Mouse (Mus musculus) bone marrow, adult 2 months (tissue): ENCODE measurements around the gene Tpcn1. TPM values are rescaled to one million over a fixed set of nuclear protein-coding genes. Genes with fewer than 3 reads are reported as not detected.

ENCODE experiments used
- H3K27ac ChIP-seq: fragments of 200-500 bp; 2 replicates; pipeline ENCODE4 v1.5.1; 2012; ENCODE audit warnings: low read depth, mild to moderate bottlenecking, control low read depth, inconsistent platforms, low read length; ENCODE audit not compliant: control insufficient read depth, poor library complexity, insufficient read depth
- H3K4me1 ChIP-seq: fragments of 200-500 bp; 2 replicates; pipeline ENCODE4 v1.6.1; 2011; ENCODE audit warnings: low read length; ENCODE audit not compliant: control insufficient read depth, insufficient read depth
- H3K4me3 ChIP-seq: fragments of 200-500 bp; replicated peaks from 2 replicates; pipeline ENCODE3; 2011; ENCODE audit warnings: mild to moderate bottlenecking, low read depth, low read length, control low read depth; ENCODE audit not compliant: control insufficient read depth
- CTCF ChIP-seq: fragments of 200-500 bp; IDR thresholded peaks from 2 replicates; pipeline ENCODE4 v1.5.1; 2011; ENCODE audit warnings: low read length, control low read depth; ENCODE audit not compliant: control insufficient read depth, insufficient read depth
- POLR2A ChIP-seq: fragments of 200-500 bp; IDR thresholded peaks from 2 replicates; pipeline ENCODE4 v1.6.1; 2011; ENCODE audit warnings: low read depth, mild to moderate bottlenecking, control low read depth, low read length, borderline replicate concordance; ENCODE audit not compliant: control insufficient read depth
- WGBS: fragments of 180-500 bp; shearing (Covaris S2); methylation state at CpG from one replicate; pipeline ENCODE4 v1.1.7; 2018; 5-methylcytosine and 5-hydroxymethylcytosine counted together
- polyA plus RNA-seq: library from polyadenylated mRNA; stranded (reverse); fragments of >200 nt; gene quantifications from 2 replicates; pipeline ENCODE4 v1.2.4, GENCODE M21; 2011; ENCODE audit warnings: low replicate concordance; ENCODE audit not compliant: missing spikeins, insufficient read depth, insufficient read length

Tpcn1 gene
- polyA plus RNA-seq, 1 experiment = 46.7 TPM

DNA sequence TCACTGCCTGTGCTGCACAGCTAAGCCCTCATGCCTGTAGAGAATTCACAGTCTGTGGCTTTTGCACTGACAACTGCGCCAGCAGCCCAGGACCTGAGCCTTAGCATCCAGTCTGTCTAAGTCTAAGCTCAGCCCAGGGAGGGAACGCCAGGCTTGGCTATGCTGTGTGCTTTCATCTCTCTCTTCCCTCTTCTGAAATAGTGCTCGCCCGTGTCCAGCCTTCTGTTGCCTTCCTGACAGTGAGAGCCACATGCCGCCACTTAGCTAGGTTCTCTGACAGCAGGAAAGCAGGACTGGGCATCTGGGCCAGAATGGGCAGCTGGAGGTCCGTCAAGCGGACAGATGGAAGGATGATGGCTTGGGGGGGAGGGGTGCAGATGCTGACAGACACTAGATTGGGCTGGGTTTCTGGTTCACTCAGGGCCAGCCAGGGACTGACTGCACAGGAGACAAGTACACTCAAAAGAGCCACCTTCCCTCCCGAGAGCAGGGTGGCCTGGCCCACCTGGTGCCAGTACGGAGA is 94.5 kb downstream of the Tpcn1 start:
- WGBS = 87% methylated on average over 9 of the region's 9 CpGs
- H3K4me3 ChIP-seq = no peak overlapping the region
- TF ChIP-seq CTCF (no peak), POLR2A (no peak)

DNA sequence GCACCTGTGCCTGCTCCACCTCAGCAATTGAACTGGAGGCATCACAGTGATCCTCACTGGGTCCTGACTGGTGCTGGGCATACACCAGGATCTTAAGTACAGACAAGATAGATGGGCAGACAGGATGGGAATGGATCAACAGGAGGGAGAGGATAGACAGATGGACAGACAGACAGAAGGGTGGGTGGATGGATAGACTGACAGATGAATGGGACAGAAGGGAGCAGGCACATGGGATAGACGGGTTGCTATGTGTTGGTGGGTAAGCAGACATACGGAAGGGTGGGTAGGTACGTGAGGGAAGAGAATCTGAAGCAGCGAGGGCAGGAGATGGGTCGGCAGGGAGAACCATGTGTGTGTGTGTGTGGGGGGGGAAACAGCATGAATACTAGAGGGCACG is 95.0 kb downstream of the Tpcn1 start:
- Histone ChIP-seq H3K4me3 (no peak overlapping the region), H3K4me1 (no peaks in the 10 kb centered on the region), H3K27ac (no peak overlapping the region)
- TF ChIP-seq POLR2A = no peak
- TF ChIP-seq CTCF = no peak
- WGBS = 86% methylated on average over 6 of the region's 6 CpGs

More for the DNA sequence above, 94.5 kb downstream of the Tpcn1 start:
- H3K27ac ChIP-seq = no peak overlapping the region
- no peaks in the 10 kb centered on the region for H3K4me1 ChIP-seq

DNA sequence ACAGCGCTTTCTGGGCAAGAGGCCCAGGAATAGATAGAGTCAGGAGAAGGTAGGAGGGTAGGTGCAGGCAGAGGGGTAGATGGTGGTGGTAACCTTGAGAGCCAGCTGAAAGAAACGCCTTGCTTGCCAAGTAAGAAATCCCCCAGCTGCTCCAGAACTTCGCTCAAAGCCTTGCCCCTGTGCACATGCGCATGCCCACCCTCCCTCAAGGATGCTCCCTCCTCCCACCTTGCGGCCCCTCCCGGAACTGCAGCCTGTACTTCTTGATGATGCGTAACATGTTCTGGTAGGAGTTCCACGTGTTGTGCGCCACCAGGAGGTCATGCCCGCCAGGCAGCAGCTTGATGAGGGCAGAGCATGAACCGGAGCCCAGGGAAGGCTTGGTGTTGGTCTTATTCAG is 96.0 kb downstream of the Tpcn1 start:
- Histone ChIP-seq H3K27ac (no peak overlapping the region), H3K4me1 (no peaks in the 10 kb centered on the region), H3K4me3 (no peak overlapping the region)
- WGBS = 84% methylated on average over 11 of the region's 11 CpGs
- TF ChIP-seq CTCF (no peak), POLR2A (no peak)

DNA sequence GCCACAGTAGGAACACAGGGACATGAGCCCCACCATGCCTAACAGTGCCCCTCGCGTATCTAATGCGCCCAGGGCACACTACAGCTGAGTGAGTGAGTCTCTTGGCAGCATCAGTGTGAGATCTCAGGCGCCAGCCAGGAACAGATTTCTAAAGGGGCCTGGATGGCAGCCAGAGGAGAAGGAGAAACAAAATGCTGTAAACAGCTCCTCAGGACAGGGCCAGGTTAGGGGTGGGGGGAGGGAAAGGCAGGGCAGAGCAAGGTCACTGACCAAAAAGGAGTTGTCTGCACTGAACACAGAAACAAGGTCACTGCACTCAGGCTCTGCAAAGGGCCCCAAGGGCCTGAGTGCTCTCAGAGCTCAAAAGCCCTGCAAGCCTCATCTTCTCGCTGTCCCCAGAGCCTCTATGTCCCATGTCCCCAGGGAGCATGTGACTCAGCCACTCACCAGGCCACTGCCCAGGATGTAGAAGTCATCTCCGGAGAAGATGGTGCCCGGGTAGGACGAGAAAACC is 97.7 kb downstream of the Tpcn1 start:
- TF ChIP-seq POLR2A (no peak), CTCF (no peak)
- no peak overlapping the region for H3K27ac ChIP-seq
- 78% methylated on average over 8 of the region's 8 CpGs for WGBS

DNA sequence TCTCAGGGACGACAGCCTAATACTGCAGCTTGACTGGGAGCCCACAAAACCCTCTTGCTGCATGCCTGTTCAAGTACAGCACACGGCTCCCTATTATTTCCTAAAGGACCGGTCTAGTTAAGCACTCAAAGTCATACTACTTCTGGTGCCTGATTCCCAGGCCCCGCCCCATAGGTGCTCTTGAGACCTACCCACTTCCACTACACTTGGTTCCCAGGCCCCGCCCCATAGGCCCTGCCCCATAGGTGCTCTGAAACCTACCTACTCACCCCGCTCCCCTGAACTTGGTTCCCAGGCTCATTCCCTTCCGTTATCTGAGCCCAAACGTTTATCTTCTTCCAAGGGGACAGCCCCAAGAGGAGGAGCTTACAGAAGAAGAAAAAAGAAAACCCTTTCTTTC is 100.6 kb downstream of the Tpcn1 start:
- 75% methylated on average over 8 of the region's 8 CpGs for WGBS
- no peaks in the 10 kb centered on the region for H3K4me1 ChIP-seq
- TF ChIP-seq POLR2A (no peak), CTCF (no peak)

More for the DNA sequence above, 97.7 kb downstream of the Tpcn1 start:
- no peaks in the 10 kb centered on the region for H3K4me1 ChIP-seq
- H3K4me3 ChIP-seq = no peak overlapping the region

More for the DNA sequence above, 100.6 kb downstream of the Tpcn1 start:
- Histone ChIP-seq H3K27ac (no peak overlapping the region), H3K4me3 (no peak overlapping the region)

Other genes with a start within 250 kb of the Tpcn1 start
- gene Lhx5, start 157.0 kb downstream of the Tpcn1 start, polyA plus RNA-seq = not detected in 2 replicates
- gene Sdsl, start 115.9 kb downstream of the Tpcn1 start, polyA plus RNA-seq = 11.6 and 13.0 TPM in 2 replicates
- gene Sds, start 112.1 kb downstream of the Tpcn1 start, polyA plus RNA-seq = 1.9 and 5.2 TPM in 2 replicates
- gene Plbd2, start 85.0 kb downstream of the Tpcn1 start, polyA plus RNA-seq = 2.3 and 9.9 TPM in 2 replicates
- gene Slc8b1, start 77.5 kb downstream of the Tpcn1 start, polyA plus RNA-seq = 18.8 and 45.1 TPM in 2 replicates
- 3.7 and 7.2 TPM in 2 replicates for gene Iqcd, start 343 bp upstream of the Tpcn1 start, polyA plus RNA-seq
- 1.9 and 3.4 TPM in 2 replicates for gene Rita1, start 23.9 kb upstream of the Tpcn1 start, polyA plus RNA-seq
- gene Ddx54, start 24.1 kb upstream of the Tpcn1 start, polyA plus RNA-seq = 17.2 and 32.0 TPM in 2 replicates
- not detected in 2 replicates for gene Cfap73, start 45.6 kb upstream of the Tpcn1 start, polyA plus RNA-seq
- 1.6 and 4.6 TPM in 2 replicates for gene Rasal1, start 60.1 kb upstream of the Tpcn1 start, polyA plus RNA-seq
- gene Dtx1, start 123.3 kb upstream of the Tpcn1 start, polyA plus RNA-seq = 2.7 and 3.6 TPM in 2 replicates
- gene Oas2, start 161.2 kb upstream of the Tpcn1 start, polyA plus RNA-seq = 12.2 and 25.1 TPM in 2 replicates
- gene Oas3, start 189.0 kb upstream of the Tpcn1 start, polyA plus RNA-seq = 16.2 and 19.9 TPM in 2 replicates
- gene Oas1e, start 206.9 kb upstream of the Tpcn1 start, polyA plus RNA-seq = 3.7 TPM in 1 of 2 replicates, not detected in the other
- 9.1 and 12.1 TPM in 2 replicates for gene Oas1c, start 223.8 kb upstream of the Tpcn1 start, polyA plus RNA-seq